Mouse (Mus musculus) thymus, adult 2 months (tissue): Measurements from ENCODE around the gene Coch.

Experiments
- CTCF ChIP-seq: fragments of 200-500 bp; IDR thresholded peaks from 2 replicates; pipeline ENCODE4 v1.5.1; 2012; ENCODE audit warnings: mild to moderate bottlenecking, control low read depth, low read length, moderate library complexity, borderline replicate concordance; ENCODE audit not compliant: control insufficient read depth, poor library complexity, insufficient read depth; ENCODE audit errors: extremely low read depth
- POLR2A ChIP-seq: fragments of 200-500 bp; IDR thresholded peaks from 2 replicates; pipeline ENCODE4 v1.6.1; 2012; ENCODE audit warnings: mild to moderate bottlenecking, low read length, control low read depth, moderate library complexity; ENCODE audit not compliant: control insufficient read depth, poor library complexity, insufficient read depth; ENCODE audit errors: extremely low read depth

- TF ChIP-seq CTCF (no peak), POLR2A (no peak)
Measured at GRCm38 (mm10) chr12:51641871-51642270, 48.7 kb downstream of the Coch start.
